In genomic region chr7:110006471-110007195, GRCm38 (mm10) we compare ENCODE assay signal across 22 mouse cellular contexts. TPM values are rescaled to one million over a fixed set of nuclear protein-coding genes. Genes with fewer than 3 reads are reported as not detected.
DNase-seq lines count a peak whose midpoint lies in the region; ATAC-seq and TF ChIP-seq lines count a peak whose summit lies in the region.
"Had no signal": no experiment of that assay in that cellular context is flagged by ENCODE, and none has a peak within 500 bp of the region (broad histone marks: within the 10 kb centered on the region; RNA-seq: fewer than 3 reads in every experiment).

No protein-coding gene starts in this region.

- WGBS in lung, postnatal 0 days, result 81% methylated on average over 5 of the region's 5 CpGs
- WGBS in macrophage (ENCODE audit: missing documents), result 40% methylated on average over 4 of the region's 5 CpGs
- 75% methylated on average over 5 of the region's 5 CpGs for WGBS in heart, embryonic 10.5 days

- no peak for TF ChIP-seq EP300 in lung, postnatal 0 days (IDR thresholded peaks at IDR 0.05)

- H3K4me2 ChIP-seq in lung, postnatal 0 days (replicated peaks; ENCODE audit: low read depth, low read length), result no peak overlapping the region
- H3K4me2 ChIP-seq: forebrain, embryonic 13.5 days; limb, embryonic 15.5 days; midbrain, embryonic 13.5 days; neural tube, embryonic 13.5 days; stomach, embryonic 15.5 days had no signal

- DNase-seq in lung, postnatal 0 days (ENCODE audit: low spot score), result peak; percentile 21
- DNase-seq in lung, postnatal 10 days, result no peak
- peak; percentile 57 for DNase-seq in R1 (ENCODE audit: low read depth, low spot score)
- DNase-seq in MN1 (ENCODE audit: low spot score), result no peak
- DNase-seq in heart, embryonic 10.5 days (ENCODE audit: low spot score), result no peak
- DNase-seq: B cell, adult 2 months; cerebellum, adult 9-10 months; heart, postnatal 4 days; kidney, adult 11 months; layer of hippocampus, postnatal 36 days; lung, adult 2 months; thymus, adult 18-20 months; thymus, postnatal 4 days had no signal

- ATAC-seq in lung, postnatal 0 days, result no peak
- ATAC-seq in erythroblast, adult 5-6 weeks (replicated peaks; ENCODE audit: low FRiP score, poor library complexity, severe bottlenecking), result no peak
- ATAC-seq: forebrain, embryonic 13.5 days; hindbrain, postnatal 0 days; midbrain, embryonic 13.5 days had no signal

- H3K36me3 ChIP-seq in lung, postnatal 0 days (ENCODE audit: insufficient read depth, low read length), result no peaks in the 10 kb centered on the region
- no peaks in the 10 kb centered on the region for H3K36me3 ChIP-seq in macrophage (ENCODE audit: inconsistent target)
- no peaks in the 10 kb centered on the region for H3K36me3 ChIP-seq in heart, embryonic 10.5 days
- H3K36me3 ChIP-seq: limb, embryonic 15.5 days; midbrain, embryonic 13.5 days; neural tube, embryonic 13.5 days; stomach, embryonic 15.5 days had no signal

- H3K27me3 ChIP-seq in lung, postnatal 0 days (replicated peaks; ENCODE audit: insufficient read depth, low read length), result no peaks in the 10 kb centered on the region
- H3K27me3 ChIP-seq in heart, embryonic 10.5 days (ENCODE audit: insufficient read depth, poor library complexity, severe bottlenecking), result no peaks in the 10 kb centered on the region
- H3K27me3 ChIP-seq: forebrain, embryonic 13.5 days; limb, embryonic 15.5 days; midbrain, embryonic 13.5 days; neural tube, embryonic 13.5 days; stomach, embryonic 15.5 days had no signal

- H3K4me3 ChIP-seq in lung, postnatal 0 days (ENCODE audit: low read depth, low read length), result no peak overlapping the region
- H3K4me3 ChIP-seq in macrophage (ENCODE audit: inconsistent target), result peak overlapping the region; percentile 10; the same call in 1 of the 2 replicates
- H3K4me3 ChIP-seq in heart, embryonic 10.5 days, result no peak overlapping the region
- H3K4me3 ChIP-seq: erythroblast, embryonic 14.5 days; forebrain, embryonic 13.5 days; limb, embryonic 15.5 days; midbrain, embryonic 13.5 days; neural tube, embryonic 13.5 days; stomach, embryonic 15.5 days had no signal

- peaks cover 9% of the 10 kb centered on the region; the same call in 1 of the 2 replicates for H3K79me2 ChIP-seq in macrophage (ENCODE audit: inconsistent target)

- no peak for TF ChIP-seq CTCF in lung, postnatal 0 days (IDR thresholded peaks at IDR 0.05)

- no peaks in the 10 kb centered on the region for H3K9me3 ChIP-seq in lung, postnatal 0 days (ENCODE audit: low read length)
- H3K9me3 ChIP-seq in heart, embryonic 10.5 days, result no peaks in the 10 kb centered on the region
- H3K9me3 ChIP-seq: forebrain, embryonic 13.5 days; limb, embryonic 15.5 days; midbrain, embryonic 13.5 days; neural tube, embryonic 13.5 days; stomach, embryonic 15.5 days had no signal

- H3K4me1 ChIP-seq in lung, postnatal 0 days (ENCODE audit: insufficient read depth, low read depth, low read length), result no peaks in the 10 kb centered on the region
- H3K4me1 ChIP-seq in heart, embryonic 10.5 days, result peaks cover 7% of the 10 kb centered on the region; the same call in 1 of the 2 replicates
- H3K4me1 ChIP-seq: forebrain, embryonic 13.5 days; stomach, embryonic 15.5 days had no signal

- H3K9ac ChIP-seq in lung, postnatal 0 days (replicated peaks; ENCODE audit: low read depth), result no peak overlapping the region
- H3K9ac ChIP-seq: forebrain, embryonic 13.5 days; limb, embryonic 15.5 days; midbrain, embryonic 13.5 days; neural tube, embryonic 13.5 days; stomach, embryonic 15.5 days had no signal

- no peak overlapping the region for H3K27ac ChIP-seq in lung, postnatal 0 days (ENCODE audit: low read length)
- peak overlapping the region; percentile 69 for H3K27ac ChIP-seq in macrophage
- H3K27ac ChIP-seq in heart, embryonic 10.5 days, result no peak overlapping the region
- H3K27ac ChIP-seq: forebrain, embryonic 13.5 days; hindbrain, postnatal 0 days; limb, embryonic 15.5 days; midbrain, embryonic 13.5 days; neural tube, embryonic 13.5 days; stomach, embryonic 15.5 days had no signal

RNA-seq across cellular contexts. Expression of gene Ipo7, which starts 11.4 kb away (rescaled TPM):
- polyA plus RNA-seq in lung, postnatal 0 days (2015; fragmentation: Nextera tagmentation; extraction: Ambion mirVana), result 12.7 and 15.3 TPM in 2 replicates
- total RNA-seq in macrophage (2018; cell fraction: chromatin; rRNA removed), result 10 to 100 TPM; 42.8 to 90.2 (median 70.0) TPM
- total RNA-seq in macrophage (2018; cell fraction: cytosol; rRNA removed), result 10 to 100 TPM; 41.7 to 64.7 (median 54.8) TPM
- 100 to 1,000 TPM in 3 of 26 experiments, 10 to 100 TPM in 23; 44.1 to 124 (median 60.1) TPM for total RNA-seq in macrophage (2018; cell fraction: nucleus; rRNA removed)
- polyA plus RNA-seq in macrophage (2018), result 47.4 to 71.0 TPM (median 47.9 TPM) in 3 replicates
- 17.9 and 24.5 TPM in 2 replicates for total RNA-seq in erythroblast, adult 5-6 weeks (2015; ENCODE audit: low replicate concordance)
- 33.1 and 39.3 TPM in 2 replicates for total RNA-seq in erythroblast, adult 5-6 weeks (2017; ENCODE audit: low replicate concordance)
- 38.4 and 43.9 TPM in 2 replicates for polyA plus RNA-seq in heart, embryonic 10.5 days (2016; fragmentation: Nextera tagmentation; extraction: Ambion mirVana)

RNA-seq across cellular contexts. Expression of gene Tmem41b, which starts 19.9 kb away (rescaled TPM):
- polyA plus RNA-seq in lung, postnatal 0 days (2015; fragmentation: Nextera tagmentation; extraction: Ambion mirVana), result 71.9 and 75.3 TPM in 2 replicates
- 10 to 100 TPM; 28.3 to 95.6 (median 56.4) TPM for total RNA-seq in macrophage (2018; cell fraction: chromatin; rRNA removed)
- total RNA-seq in macrophage (2018; cell fraction: cytosol; rRNA removed), result 10 to 100 TPM; 48.1 to 68.1 (median 53.5) TPM
- total RNA-seq in macrophage (2018; cell fraction: nucleus; rRNA removed), result 100 to 1,000 TPM in 2 of 26 experiments, 10 to 100 TPM in 24; 30.4 to 111 (median 71.6) TPM
- 49.5 to 57.5 TPM (median 51.3 TPM) in 3 replicates for polyA plus RNA-seq in macrophage (2018)
- 10.7 and 14.2 TPM in 2 replicates for total RNA-seq in erythroblast, adult 5-6 weeks (2015; ENCODE audit: low replicate concordance)
- 19.3 and 25.2 TPM in 2 replicates for total RNA-seq in erythroblast, adult 5-6 weeks (2017; ENCODE audit: low replicate concordance)
- polyA plus RNA-seq in heart, embryonic 10.5 days (2016; fragmentation: Nextera tagmentation; extraction: Ambion mirVana), result 61.1 and 65.6 TPM in 2 replicates

RNA-seq across cellular contexts. Expression of gene Dennd5a, which starts 46.4 kb away (rescaled TPM):
- 36.4 and 40.1 TPM in 2 replicates for polyA plus RNA-seq in lung, postnatal 0 days (2015; fragmentation: Nextera tagmentation; extraction: Ambion mirVana)
- 100 to 1,000 TPM; 116 to 908 (median 195) TPM for total RNA-seq in macrophage (2018; cell fraction: chromatin; rRNA removed)
- 100 to 1,000 TPM in 3 of 26 experiments, 10 to 100 TPM in 23; 49.2 to 143 (median 73.8) TPM for total RNA-seq in macrophage (2018; cell fraction: cytosol; rRNA removed)
- total RNA-seq in macrophage (2018; cell fraction: nucleus; rRNA removed), result 100 to 1,000 TPM in 19 of 26 experiments, 10 to 100 TPM in 7; 77.2 to 518 (median 143) TPM
- 50.8 to 79.4 TPM (median 79.0 TPM) in 3 replicates for polyA plus RNA-seq in macrophage (2018)
- 54.6 and 55.8 TPM in 2 replicates for total RNA-seq in erythroblast, adult 5-6 weeks (2015; ENCODE audit: low replicate concordance)
- total RNA-seq in erythroblast, adult 5-6 weeks (2017; ENCODE audit: low replicate concordance), result 19.8 and 26.3 TPM in 2 replicates
- 27.7 and 28.4 TPM in 2 replicates for polyA plus RNA-seq in heart, embryonic 10.5 days (2016; fragmentation: Nextera tagmentation; extraction: Ambion mirVana)

RNA-seq across cellular contexts. Expression of gene Zfp143, which starts 54.4 kb away (rescaled TPM):
- polyA plus RNA-seq in lung, postnatal 0 days (2015; fragmentation: Nextera tagmentation; extraction: Ambion mirVana), result 10.6 and 12.1 TPM in 2 replicates
- 10 to 100 TPM in 24 of 26 experiments, 1 to 10 TPM in 2; 4.6 to 27.2 (median 20.6) TPM for total RNA-seq in macrophage (2018; cell fraction: chromatin; rRNA removed)
- total RNA-seq in macrophage (2018; cell fraction: cytosol; rRNA removed), result 10 to 100 TPM in 20 of 26 experiments, 1 to 10 TPM in 6; 6.5 to 14.9 (median 11.1) TPM
- total RNA-seq in macrophage (2018; cell fraction: nucleus; rRNA removed), result 10 to 100 TPM in 22 of 26 experiments, 1 to 10 TPM in 4; 7.5 to 25.9 (median 17.0) TPM
- polyA plus RNA-seq in macrophage (2018), result 9.7 to 17.2 TPM (median 11.3 TPM) in 3 replicates
- total RNA-seq in erythroblast, adult 5-6 weeks (2015; ENCODE audit: low replicate concordance), result 16.1 and 22.1 TPM in 2 replicates
- 14.6 and 16.7 TPM in 2 replicates for total RNA-seq in erythroblast, adult 5-6 weeks (2017; ENCODE audit: low replicate concordance)
- 18.7 and 19.0 TPM in 2 replicates for polyA plus RNA-seq in heart, embryonic 10.5 days (2016; fragmentation: Nextera tagmentation; extraction: Ambion mirVana)

Comparison
In these comparisons a context has a peak if more than half of its experiments do, and no peak if none do; other contexts are left out.
1. DNase-seq: peak in lung, postnatal 0 days (single experiment) and R1 (single experiment); none in lung, postnatal 10 days (single experiment), MN1 (single experiment) and heart, embryonic 10.5 days (single experiment).